Mouse (Mus musculus): Measurements from ENCODE around the gene Umodl1. TPM values are rescaled to one million over a fixed set of nuclear protein-coding genes. Genes with fewer than 3 reads are reported as not detected.

Umodl1 gene
- polyA plus RNA-seq, 1 experiment from 2014 or later = not detected

- no peak for ATAC-seq
- Histone ChIP-seq H3K9me3 (replicated peaks) (no peaks in the 10 kb centered on the region), H3K4me2 (no peak overlapping the region), H3K4me3 (no peak overlapping the region), H3K27me3 (no peaks in the 10 kb centered on the region), H3K9ac (no peak overlapping the region), H3K27ac (no peak overlapping the region), H3K4me1 (no peaks in the 10 kb centered on the region), H3K36me3 (ENCODE audit: poor library complexity, severe bottlenecking) (no peaks in the 10 kb centered on the region)
- 60% methylated on average over 2 of the region's 2 CpGs for WGBS
These were observed 88.3 kb downstream of the Umodl1 start for GRCm38 (mm10) chr17:31042751-31043150.

DNA sequence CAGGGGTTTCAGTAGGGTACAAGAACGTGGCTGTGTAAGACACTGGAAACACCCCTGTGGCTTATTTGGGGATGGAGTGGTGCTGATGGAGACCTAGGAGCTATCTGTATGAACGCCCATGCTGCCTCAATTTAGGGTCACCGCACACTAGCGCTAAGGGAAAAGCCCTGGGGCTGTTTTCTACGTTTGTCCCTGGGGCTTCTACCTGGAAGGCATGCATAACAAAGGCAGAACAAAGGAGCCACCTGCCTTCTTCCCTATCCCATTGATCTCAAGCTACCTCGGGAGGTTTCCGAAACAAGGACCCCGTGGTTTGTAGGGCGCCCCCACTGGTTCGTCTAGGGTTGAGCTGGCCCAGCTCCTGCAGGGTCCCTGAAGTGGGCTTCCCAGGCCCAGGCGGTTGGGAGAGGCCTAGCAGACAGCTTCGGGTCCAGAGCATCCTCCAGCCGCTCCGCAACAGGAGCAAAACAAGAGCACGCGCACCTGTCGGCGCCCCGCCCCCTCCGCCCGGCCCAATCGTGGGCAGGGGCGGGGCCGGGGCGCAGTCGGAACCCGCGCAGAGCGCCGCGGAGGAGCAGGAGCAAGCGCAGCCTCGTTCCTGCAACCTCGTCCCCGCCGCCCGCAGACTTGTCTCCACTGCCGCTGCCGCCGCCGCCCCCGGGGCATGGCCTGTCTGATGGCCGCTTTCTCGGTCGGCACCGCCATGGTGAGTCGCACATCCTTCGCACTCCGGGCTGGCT, 102.9 kb downstream of the Umodl1 start, which contains the start of gene Abcg1:
Abcg1 (plus strand) TSS at position 525 of the 740 bp plus-strand sequence.
- 1% methylated on average over 49 of the region's 49 CpGs for WGBS

GRCm38 (mm10) chr17:31057891-31058744, 103.7 kb downstream of the Umodl1 start:
- H3K36me3 ChIP-seq (ENCODE audit: poor library complexity, severe bottlenecking) = no peaks in the 10 kb centered on the region
- H3K27me3 ChIP-seq = peaks cover 16% of the 10 kb centered on the region
- 1% methylated on average over 23 of the region's 31 CpGs for WGBS
- H3K9me3 ChIP-seq (replicated peaks) = peaks cover 8% of the 10 kb centered on the region
- ATAC-seq = peak; percentile 39
- H3K4me1 ChIP-seq = peaks cover 45% of the 10 kb centered on the region
- peak overlapping the region; percentile 70 for H3K4me3 ChIP-seq
- peak overlapping the region; percentile 78 for H3K9ac ChIP-seq
- H3K27ac ChIP-seq = peak overlapping the region; percentile 87
- H3K4me2 ChIP-seq = peak overlapping the region; percentile 98

More for the DNA sequence above, 102.9 kb downstream of the Umodl1 start, which contains the start of gene Abcg1:
- peak within 1 kb of the TSS; percentile 70 for H3K4me3 ChIP-seq
- peak within 1 kb of the TSS; percentile 78 for H3K9ac ChIP-seq
- no peaks in the 10 kb centered on the region for H3K36me3 ChIP-seq (ENCODE audit: poor library complexity, severe bottlenecking)
- peaks cover 45% of the 10 kb centered on the region for H3K4me1 ChIP-seq
- peak within 1 kb of the TSS; percentile 87 for H3K27ac ChIP-seq
- peaks cover 16% of the 10 kb centered on the region for H3K27me3 ChIP-seq
- H3K9me3 ChIP-seq (replicated peaks) = peaks cover 9% of the 10 kb centered on the region
- ATAC-seq = peak; percentile 89
- peak within 1 kb of the TSS; percentile 98 for H3K4me2 ChIP-seq

DNA sequence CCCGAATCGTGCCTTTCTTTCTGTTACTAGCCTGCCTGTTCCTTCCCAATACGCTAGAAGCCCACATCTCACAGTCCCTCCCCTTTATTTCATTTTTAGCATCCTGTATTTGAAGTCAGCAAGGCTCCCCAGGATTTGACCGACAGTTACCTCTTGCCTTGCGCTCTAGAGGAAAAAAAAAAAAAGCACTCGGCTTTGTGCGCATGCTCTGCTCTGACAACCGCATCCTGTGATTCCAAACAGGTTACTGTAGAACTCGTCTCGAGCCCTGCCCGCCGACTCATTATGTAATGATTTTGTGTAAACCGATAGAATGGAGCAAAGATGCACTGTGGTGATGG, 104.3 kb downstream of the Umodl1 start:
- peaks cover 16% of the 10 kb centered on the region for H3K27me3 ChIP-seq
- H3K27ac ChIP-seq = peak overlapping the region; percentile 87
- no peaks in the 10 kb centered on the region for H3K36me3 ChIP-seq (ENCODE audit: poor library complexity, severe bottlenecking)
- peak; percentile 65 for ATAC-seq
- peak overlapping the region; percentile 70 for H3K4me3 ChIP-seq
- WGBS = 2% methylated on average over 13 of the region's 13 CpGs
- H3K4me2 ChIP-seq = peak overlapping the region; percentile 98
- peaks cover 45% of the 10 kb centered on the region for H3K4me1 ChIP-seq
- 0 out of 2 replicates have a peak, but pooled peaks cover 2% of the 10 kb centered on the region for H3K9me3 ChIP-seq (replicated peaks)
- H3K9ac ChIP-seq = peak overlapping the region; percentile 78

DNA sequence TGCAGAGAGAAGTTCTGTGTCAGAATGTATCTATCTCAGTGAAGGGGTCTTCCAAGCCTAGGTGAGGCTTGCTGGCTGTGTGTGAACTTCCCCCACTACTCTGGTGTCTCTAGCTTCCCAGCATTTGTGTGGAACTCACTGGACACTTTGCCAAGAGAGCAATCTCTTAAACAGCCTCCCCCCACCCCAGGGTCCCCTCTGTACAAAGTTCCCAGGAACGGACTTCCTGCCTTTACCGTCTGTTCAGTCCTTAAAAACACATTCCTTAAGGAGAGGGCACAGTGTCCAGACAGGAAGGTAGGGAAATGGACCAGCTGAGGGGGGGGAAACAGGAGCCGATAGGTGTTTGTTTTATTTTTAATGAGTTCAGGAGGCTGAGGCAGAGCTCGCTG, 105.8 kb downstream of the Umodl1 start:
- peak overlapping the region; percentile 14; the same call in 1 of the 2 replicates for H3K27ac ChIP-seq
- H3K4me2 ChIP-seq = peak overlapping the region; percentile 98; the same call in 1 of the 2 replicates
- ATAC-seq = no peak
- H3K4me1 ChIP-seq = peaks cover 45% of the 10 kb centered on the region
- no peaks in the 10 kb centered on the region for H3K9me3 ChIP-seq (replicated peaks)
- no peak overlapping the region; the same call in 1 of the 2 replicates for H3K9ac ChIP-seq
- 0 out of 2 replicates have a peak, but pooled peaks cover 5% of the 10 kb centered on the region for H3K36me3 ChIP-seq (ENCODE audit: poor library complexity, severe bottlenecking)
- H3K27me3 ChIP-seq = peaks cover 16% of the 10 kb centered on the region
- 72% methylated on average over 4 of the region's 4 CpGs for WGBS
- no peak overlapping the region for H3K4me3 ChIP-seq

Small RNA genes lying within 50 kb of the gene (microRNA-seq; reads per million reads assigned to microRNA genes)
- not detected for gene Gm24026

Other genes with a start within 250 kb of the Umodl1 start
- 0.06 TPM in 1 of 2 replicates, not detected in the other for gene Glp1r, start 52.8 kb upstream of the Umodl1 start, polyA plus RNA-seq (2015; fragmentation: Nextera tagmentation; extraction: Ambion mirVana)
- gene Abcg1, start 103.0 kb downstream of the Umodl1 start, polyA plus RNA-seq (2015; fragmentation: Nextera tagmentation; extraction: Ambion mirVana) = 18.2 and 18.7 TPM in 2 replicates
- gene Tff3, start 175.0 kb downstream of the Umodl1 start, polyA plus RNA-seq (2015; fragmentation: Nextera tagmentation; extraction: Ambion mirVana) = 0.52 and 0.54 TPM in 2 replicates
- gene Tff2, start 189.6 kb downstream of the Umodl1 start, polyA plus RNA-seq (2015; fragmentation: Nextera tagmentation; extraction: Ambion mirVana) = not detected in 2 replicates
- not detected in 2 replicates for gene Tff1, start 210.6 kb downstream of the Umodl1 start, polyA plus RNA-seq (2015; fragmentation: Nextera tagmentation; extraction: Ambion mirVana)
- not detected in 2 replicates for gene Tmprss3, start 244.3 kb downstream of the Umodl1 start, polyA plus RNA-seq (2015; fragmentation: Nextera tagmentation; extraction: Ambion mirVana)

All from forebrain, embryonic 13.5 days (tissue).